Mouse (Mus musculus): Measurements from ENCODE around the gene Pde11a. TPM values are rescaled to one million over a fixed set of nuclear protein-coding genes. Genes with fewer than 3 reads are reported as not detected.

Pde11a gene
- polyA plus RNA-seq, 1 experiment from 2014 or later = 0.52 TPM

- H3K27ac ChIP-seq (replicated peaks; ENCODE audit: low read depth, low read length) = no peak overlapping the region
- no peaks in the 10 kb centered on the region for H3K27me3 ChIP-seq (ENCODE audit: control insufficient read depth, insufficient read depth, low read length)
- H3K4me3 ChIP-seq (ENCODE audit: low read depth, low read length) = no peak overlapping the region
- ATAC-seq (ENCODE audit: insufficient number of reproducible peaks, low FRiP score, low TSS enrichment, low read depth) (no peak), DNase-seq (ENCODE audit: low spot score) (peak; percentile 44)
- no peaks in the 10 kb centered on the region for H3K9me3 ChIP-seq (ENCODE audit: control insufficient read depth, low read length)
- H3K9ac ChIP-seq (ENCODE audit: low read length) = no peak overlapping the region
- no peaks in the 10 kb centered on the region for H3K36me3 ChIP-seq (ENCODE audit: control insufficient read depth, insufficient read depth, low read length)
- WGBS = 72% methylated on average over 9 of the region's 9 CpGs
- H3K4me2 ChIP-seq (ENCODE audit: low read depth, severe bottlenecking) = no peak overlapping the region
- no peaks in the 10 kb centered on the region for H3K4me1 ChIP-seq (ENCODE audit: control insufficient read depth, insufficient read depth, low read length)
These were observed 210.2 kb downstream of the Pde11a start for GRCm38 (mm10) chr2:76128105-76129057.

DNA sequence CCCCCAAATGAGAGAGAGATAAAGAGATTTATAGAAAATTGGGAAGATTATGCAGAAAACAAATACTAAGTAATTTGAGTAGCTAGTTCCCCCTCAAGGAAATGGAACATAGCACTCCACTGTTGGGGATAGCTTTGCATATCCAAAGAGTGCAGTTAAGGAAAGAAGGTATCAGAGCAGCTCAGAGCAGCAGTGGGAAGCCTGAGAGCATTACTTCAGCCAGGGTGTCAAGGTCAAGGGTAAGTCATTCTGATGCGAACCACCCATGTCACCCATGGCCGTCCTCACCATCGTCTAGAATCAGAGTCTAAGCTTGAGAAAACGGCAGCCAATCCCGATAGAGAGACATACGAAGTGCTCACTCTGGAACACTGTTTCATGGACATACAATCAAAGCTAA is 211.9 kb downstream of the Pde11a start:
- H3K36me3 ChIP-seq (ENCODE audit: control insufficient read depth, insufficient read depth, low read length) = no peaks in the 10 kb centered on the region
- DNase-seq (ENCODE audit: low spot score) = no peak
- ATAC-seq (ENCODE audit: insufficient number of reproducible peaks, low FRiP score, low TSS enrichment, low read depth) = no peak
- no peak overlapping the region for H3K27ac ChIP-seq (replicated peaks; ENCODE audit: low read depth, low read length)
- no peak overlapping the region for H3K9ac ChIP-seq (ENCODE audit: low read length)
- no peak overlapping the region for H3K4me3 ChIP-seq (ENCODE audit: low read depth, low read length)
- no peaks in the 10 kb centered on the region for H3K27me3 ChIP-seq (ENCODE audit: control insufficient read depth, insufficient read depth, low read length)
- WGBS = 92% methylated on average over 6 of the region's 6 CpGs
- H3K9me3 ChIP-seq (ENCODE audit: control insufficient read depth, low read length) = no peaks in the 10 kb centered on the region
- H3K4me2 ChIP-seq (ENCODE audit: low read depth, severe bottlenecking) = no peak overlapping the region
- no peaks in the 10 kb centered on the region for H3K4me1 ChIP-seq (ENCODE audit: control insufficient read depth, insufficient read depth, low read length)

DNA sequence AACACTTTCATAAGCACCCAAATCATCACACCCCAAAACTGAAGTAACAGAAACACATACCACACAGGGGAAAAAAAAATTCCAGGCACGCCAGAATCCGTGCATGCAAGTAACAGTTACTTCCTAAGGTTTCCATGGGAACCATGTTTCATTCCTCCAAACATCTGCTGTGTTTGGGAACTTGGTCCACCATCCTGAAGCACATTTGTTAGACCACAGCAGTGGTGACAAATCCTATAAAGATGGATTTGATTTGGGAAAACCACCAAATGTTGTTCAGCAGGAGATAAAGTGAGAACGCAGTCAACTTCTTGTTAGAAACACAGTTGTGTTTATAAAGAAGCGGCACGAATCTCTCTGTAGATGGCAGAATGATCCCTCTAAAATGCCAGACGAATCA is 213.8 kb downstream of the Pde11a start:
- Histone ChIP-seq H3K27me3 (ENCODE audit: control insufficient read depth, insufficient read depth, low read length) (no peaks in the 10 kb centered on the region), H3K9me3 (ENCODE audit: control insufficient read depth, low read length) (no peaks in the 10 kb centered on the region), H3K27ac (replicated peaks; ENCODE audit: low read depth, low read length) (no peak overlapping the region), H3K9ac (ENCODE audit: low read length) (no peak overlapping the region), H3K4me3 (ENCODE audit: low read depth, low read length) (no peak overlapping the region), H3K36me3 (ENCODE audit: control insufficient read depth, insufficient read depth, low read length) (no peaks in the 10 kb centered on the region), H3K4me2 (ENCODE audit: low read depth, severe bottlenecking) (no peak overlapping the region), H3K4me1 (ENCODE audit: control insufficient read depth, insufficient read depth, low read length) (no peaks in the 10 kb centered on the region)
- ATAC-seq (ENCODE audit: insufficient number of reproducible peaks, low FRiP score, low TSS enrichment, low read depth) (no peak), DNase-seq (ENCODE audit: low spot score) (no peak)
- WGBS = 83% methylated on average over 6 of the region's 6 CpGs

DNA sequence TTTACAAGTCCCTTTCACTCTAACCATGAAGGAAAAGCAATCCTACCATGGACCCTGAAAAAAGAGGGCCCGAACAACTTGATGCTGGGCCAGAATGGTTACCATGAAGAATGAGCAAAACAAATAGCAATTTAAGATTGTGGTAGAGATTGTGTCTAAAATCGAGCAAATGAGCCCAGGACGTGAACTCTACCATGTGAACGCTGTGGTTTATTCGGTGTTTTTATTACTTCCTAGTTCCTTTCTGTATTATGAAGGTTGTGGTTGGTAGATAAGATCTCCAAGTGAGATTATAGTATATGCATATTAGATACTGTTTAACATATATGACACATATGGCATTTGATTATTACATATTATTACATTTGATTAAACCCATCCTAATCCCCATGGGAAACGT is 216.4 kb downstream of the Pde11a start:
- WGBS = 93% methylated on average over 6 of the region's 6 CpGs
- Histone ChIP-seq H3K9me3 (ENCODE audit: control insufficient read depth, low read length) (no peaks in the 10 kb centered on the region), H3K9ac (ENCODE audit: low read length) (no peak overlapping the region)

GRCm38 (mm10) chr2:76119848-76120247 is 218.7 kb downstream of the Pde11a start:
- no peak for DNase-seq (ENCODE audit: low spot score)
- Histone ChIP-seq H3K4me1 (ENCODE audit: control insufficient read depth, insufficient read depth, low read length) (no peaks in the 10 kb centered on the region), H3K4me2 (ENCODE audit: low read depth, severe bottlenecking) (no peak overlapping the region), H3K27ac (replicated peaks; ENCODE audit: low read depth, low read length) (no peak overlapping the region), H3K4me3 (ENCODE audit: low read depth, low read length) (no peak overlapping the region), H3K9me3 (ENCODE audit: control insufficient read depth, low read length) (no peaks in the 10 kb centered on the region), H3K9ac (ENCODE audit: low read length) (no peak overlapping the region), H3K27me3 (ENCODE audit: control insufficient read depth, insufficient read depth, low read length) (no peaks in the 10 kb centered on the region), H3K36me3 (ENCODE audit: control insufficient read depth, insufficient read depth, low read length) (no peaks in the 10 kb centered on the region)
- 71% methylated on average over 2 of the region's 2 CpGs for WGBS
- no peak for ATAC-seq (ENCODE audit: insufficient number of reproducible peaks, low FRiP score, low TSS enrichment, low read depth)

More for the DNA sequence above, 216.4 kb downstream of the Pde11a start:
- Histone ChIP-seq H3K4me1 (ENCODE audit: control insufficient read depth, insufficient read depth, low read length) (no peaks in the 10 kb centered on the region), H3K27ac (replicated peaks; ENCODE audit: low read depth, low read length) (no peak overlapping the region), H3K4me2 (ENCODE audit: low read depth, severe bottlenecking) (no peak overlapping the region), H3K4me3 (ENCODE audit: low read depth, low read length) (no peak overlapping the region), H3K36me3 (ENCODE audit: control insufficient read depth, insufficient read depth, low read length) (no peaks in the 10 kb centered on the region), H3K27me3 (ENCODE audit: control insufficient read depth, insufficient read depth, low read length) (no peaks in the 10 kb centered on the region)
- no peak for DNase-seq (ENCODE audit: low spot score)
- ATAC-seq (ENCODE audit: insufficient number of reproducible peaks, low FRiP score, low TSS enrichment, low read depth) = no peak

GRCm38 (mm10) chr2:76118491-76118890 is 220.1 kb downstream of the Pde11a start:
- Histone ChIP-seq H3K4me3 (ENCODE audit: low read depth, low read length) (no peak overlapping the region), H3K9ac (ENCODE audit: low read length) (no peak overlapping the region), H3K27ac (replicated peaks; ENCODE audit: low read depth, low read length) (no peak overlapping the region), H3K27me3 (ENCODE audit: control insufficient read depth, insufficient read depth, low read length) (no peaks in the 10 kb centered on the region), H3K9me3 (ENCODE audit: control insufficient read depth, low read length) (no peaks in the 10 kb centered on the region), H3K4me1 (ENCODE audit: control insufficient read depth, insufficient read depth, low read length) (no peaks in the 10 kb centered on the region), H3K36me3 (ENCODE audit: control insufficient read depth, insufficient read depth, low read length) (no peaks in the 10 kb centered on the region), H3K4me2 (ENCODE audit: low read depth, severe bottlenecking) (no peak overlapping the region)
- no peak for ATAC-seq (ENCODE audit: insufficient number of reproducible peaks, low FRiP score, low TSS enrichment, low read depth)
- 47% methylated on average over 5 of the region's 5 CpGs for WGBS
- no peak for DNase-seq (ENCODE audit: low spot score)

- 74% methylated on average over 1 of the region's 1 CpGs for WGBS
- H3K4me2 ChIP-seq (ENCODE audit: low read depth, severe bottlenecking) = no peak overlapping the region
These were observed 221.4 kb downstream of the Pde11a start for GRCm38 (mm10) chr2:76117219-76117618.

DNA sequence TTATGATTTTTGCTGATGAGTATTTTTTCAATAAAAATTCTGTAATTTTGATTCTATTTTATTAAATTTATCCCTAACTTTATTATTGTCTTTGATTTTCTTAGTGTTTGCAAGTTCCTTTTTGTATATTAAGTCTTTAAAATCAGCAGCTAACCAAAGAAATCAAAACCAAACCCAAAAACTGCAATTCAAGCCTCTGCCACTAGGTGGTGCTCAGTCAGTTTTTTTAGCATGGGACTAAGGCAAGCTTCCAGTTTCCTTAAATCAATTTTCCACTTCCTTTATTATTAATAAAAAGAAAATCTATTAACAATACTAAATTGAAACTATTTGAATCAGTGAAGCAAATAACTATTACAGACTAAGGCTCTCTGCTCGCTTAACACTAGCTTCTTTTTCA is 222.9 kb downstream of the Pde11a start:
- Histone ChIP-seq H3K27ac (replicated peaks; ENCODE audit: low read depth, low read length) (no peak overlapping the region), H3K4me1 (ENCODE audit: control insufficient read depth, insufficient read depth, low read length) (no peaks in the 10 kb centered on the region), H3K9me3 (ENCODE audit: control insufficient read depth, low read length) (no peaks in the 10 kb centered on the region), H3K9ac (ENCODE audit: low read length) (no peak overlapping the region), H3K4me3 (ENCODE audit: low read depth, low read length) (no peak overlapping the region), H3K27me3 (ENCODE audit: control insufficient read depth, insufficient read depth, low read length) (no peaks in the 10 kb centered on the region), H3K36me3 (ENCODE audit: control insufficient read depth, insufficient read depth, low read length) (no peaks in the 10 kb centered on the region), H3K4me2 (ENCODE audit: low read depth, severe bottlenecking) (no peak overlapping the region)
- ATAC-seq (ENCODE audit: insufficient number of reproducible peaks, low FRiP score, low TSS enrichment, low read depth) (no peak), DNase-seq (ENCODE audit: low spot score) (peak; percentile 85)
- WGBS = 30% methylated on average over 1 of the region's 1 CpGs

More at GRCm38 (mm10) chr2:76117219-76117618, 221.4 kb downstream of the Pde11a start:
- Histone ChIP-seq H3K4me1 (ENCODE audit: control insufficient read depth, insufficient read depth, low read length) (no peaks in the 10 kb centered on the region), H3K27me3 (ENCODE audit: control insufficient read depth, insufficient read depth, low read length) (no peaks in the 10 kb centered on the region), H3K9ac (ENCODE audit: low read length) (no peak overlapping the region), H3K4me3 (ENCODE audit: low read depth, low read length) (no peak overlapping the region), H3K36me3 (ENCODE audit: control insufficient read depth, insufficient read depth, low read length) (no peaks in the 10 kb centered on the region), H3K9me3 (ENCODE audit: control insufficient read depth, low read length) (no peaks in the 10 kb centered on the region), H3K27ac (replicated peaks; ENCODE audit: low read depth, low read length) (no peak overlapping the region)
- no peak for DNase-seq (ENCODE audit: low spot score)
- no peak for ATAC-seq (ENCODE audit: insufficient number of reproducible peaks, low FRiP score, low TSS enrichment, low read depth)

All from limb, embryonic 11.5 days (tissue).